In the genomic region with DNA sequence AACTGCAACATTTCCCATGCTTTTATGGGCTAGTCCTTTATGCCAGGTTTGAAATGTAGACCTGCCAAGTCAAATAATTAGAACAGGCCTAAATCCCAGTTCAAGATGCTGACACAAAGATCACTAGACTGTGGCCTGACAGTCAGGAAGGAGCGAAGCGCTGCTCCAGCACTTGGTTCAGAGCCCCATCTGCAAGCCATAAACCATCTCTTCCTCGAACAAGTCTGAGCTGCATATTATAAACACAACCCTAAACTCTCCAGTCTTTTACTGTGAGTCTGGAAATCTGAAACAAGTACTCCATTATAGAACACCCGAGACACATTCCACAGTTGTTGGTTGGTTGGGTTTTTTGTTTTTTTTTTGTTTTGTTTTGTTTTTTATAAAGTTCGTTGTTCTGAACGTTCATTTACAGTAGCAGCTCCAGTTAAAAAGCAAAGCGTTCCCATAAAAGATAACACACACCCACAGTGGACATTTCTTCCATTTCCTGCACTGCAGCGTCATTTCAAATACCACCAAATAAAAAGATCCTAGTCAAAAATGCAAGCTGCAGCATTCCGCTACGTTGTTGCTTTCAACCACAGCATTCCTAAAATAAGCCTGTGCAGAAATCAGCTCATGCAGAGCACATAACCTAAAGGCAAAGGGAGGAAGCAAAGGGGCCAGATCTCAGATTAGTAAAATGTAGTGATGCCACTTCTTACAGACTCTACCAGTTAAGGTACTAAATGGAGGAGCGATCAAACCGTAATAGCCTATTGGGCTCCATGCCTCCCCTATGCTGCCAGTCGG, we compare ENCODE assay signal across 14 mouse cellular contexts.
DNase-seq lines count a peak whose midpoint lies in the region; ATAC-seq and TF ChIP-seq lines count a peak whose summit lies in the region.
"Had no signal": no experiment of that assay in that cellular context is flagged by ENCODE, and none has a peak within 500 bp of the region (broad histone marks: within the 10 kb centered on the region; RNA-seq: fewer than 3 reads in every experiment).

No protein-coding gene starts in this region.

- no peak overlapping the region for H3K9ac ChIP-seq in embryonic facial prominence, embryonic 12.5 days
- no peak overlapping the region for H3K9ac ChIP-seq in lung, embryonic 14.5 days
- no peak overlapping the region for H3K9ac ChIP-seq in intestine, embryonic 15.5 days
- H3K9ac ChIP-seq: hindbrain, embryonic 14.5 days; liver, postnatal 0 days had no signal

- H3K27ac ChIP-seq in embryonic facial prominence, embryonic 12.5 days, result peak overlapping the region; percentile 55; the same call in 1 of the 2 replicates
- H3K27ac ChIP-seq in embryonic facial prominence, embryonic 10.5 days (replicated peaks), result no peak overlapping the region
- H3K27ac ChIP-seq in lung, embryonic 14.5 days (ENCODE audit: low read depth), result peak overlapping the region; percentile 61
- H3K27ac ChIP-seq in intestine, embryonic 15.5 days, result peak overlapping the region; percentile 64
- H3K27ac ChIP-seq: hindbrain, embryonic 14.5 days had no signal

- H3K4me3 ChIP-seq in embryonic facial prominence, embryonic 12.5 days, result no peak overlapping the region
- no peak overlapping the region for H3K4me3 ChIP-seq in embryonic facial prominence, embryonic 10.5 days
- no peak overlapping the region for H3K4me3 ChIP-seq in lung, embryonic 14.5 days (ENCODE audit: low read depth, low read length)
- no peak overlapping the region for H3K4me3 ChIP-seq in intestine, embryonic 15.5 days (replicated peaks)

- H3K4me2 ChIP-seq in embryonic facial prominence, embryonic 12.5 days (replicated peaks), result no peak overlapping the region
- no peak overlapping the region for H3K4me2 ChIP-seq in lung, embryonic 14.5 days
- H3K4me2 ChIP-seq in intestine, embryonic 15.5 days (replicated peaks), result no peak overlapping the region
- H3K4me2 ChIP-seq: hindbrain, embryonic 14.5 days had no signal

- no peak for ATAC-seq in embryonic facial prominence, embryonic 12.5 days (ENCODE audit: insufficient number of reproducible peaks, insufficient read depth, low FRiP score, low TSS enrichment)
- ATAC-seq in lung, embryonic 14.5 days (ENCODE audit: insufficient read depth), result peak; percentile 48; the same call in 1 of the 2 replicates
- ATAC-seq in intestine, embryonic 15.5 days, result no peak
- ATAC-seq: forebrain, embryonic 16.5 days; liver, postnatal 0 days had no signal

- no peaks in the 10 kb centered on the region for H3K27me3 ChIP-seq in embryonic facial prominence, embryonic 12.5 days
- no peaks in the 10 kb centered on the region for H3K27me3 ChIP-seq in embryonic facial prominence, embryonic 10.5 days (replicated peaks; ENCODE audit: low read depth, poor library complexity, severe bottlenecking)
- no peaks in the 10 kb centered on the region for H3K27me3 ChIP-seq in lung, embryonic 14.5 days (ENCODE audit: insufficient read depth, low read length)
- H3K27me3 ChIP-seq in intestine, embryonic 15.5 days (replicated peaks), result no peaks in the 10 kb centered on the region

- WGBS in embryonic facial prominence, embryonic 12.5 days, result 73% methylated on average over 13 of the region's 13 CpGs
- 86% methylated on average over 13 of the region's 13 CpGs for WGBS in embryonic facial prominence, embryonic 10.5 days
- 48% methylated on average over 13 of the region's 13 CpGs for WGBS in lung, embryonic 14.5 days
- WGBS in intestine, embryonic 15.5 days, result 55% methylated on average over 13 of the region's 13 CpGs

- 0 out of 2 replicates have a peak, but pooled peaks cover 3% of the 10 kb centered on the region for H3K4me1 ChIP-seq in embryonic facial prominence, embryonic 12.5 days
- no peaks in the 10 kb centered on the region for H3K4me1 ChIP-seq in embryonic facial prominence, embryonic 10.5 days
- peaks cover 21% of the 10 kb centered on the region for H3K4me1 ChIP-seq in lung, embryonic 14.5 days (ENCODE audit: insufficient read depth)
- peaks cover 11% of the 10 kb centered on the region for H3K4me1 ChIP-seq in intestine, embryonic 15.5 days (replicated peaks)

- H3K9me3 ChIP-seq in embryonic facial prominence, embryonic 12.5 days, result no peaks in the 10 kb centered on the region
- no peaks in the 10 kb centered on the region for H3K9me3 ChIP-seq in embryonic facial prominence, embryonic 10.5 days
- H3K9me3 ChIP-seq in lung, embryonic 14.5 days (ENCODE audit: low read depth, low read length), result no peaks in the 10 kb centered on the region
- no peaks in the 10 kb centered on the region for H3K9me3 ChIP-seq in intestine, embryonic 15.5 days

- H3K36me3 ChIP-seq in embryonic facial prominence, embryonic 12.5 days, result 0 out of 2 replicates have a peak, but pooled peaks cover 4% of the 10 kb centered on the region
- H3K36me3 ChIP-seq in embryonic facial prominence, embryonic 10.5 days (replicated peaks), result peaks cover 63% of the 10 kb centered on the region
- H3K36me3 ChIP-seq in lung, embryonic 14.5 days (ENCODE audit: insufficient read depth), result peaks cover 11% of the 10 kb centered on the region; the same call in 1 of the 2 replicates
- no peaks in the 10 kb centered on the region for H3K36me3 ChIP-seq in intestine, embryonic 15.5 days

- TF ChIP-seq CTCF in lung, embryonic 14.5 days (IDR thresholded peaks at IDR 0.05; ENCODE audit: low read depth), result no peak

- DNase-seq in embryonic facial prominence, embryonic 10.5 days (ENCODE audit: low spot score), result no peak
- peak; percentile 55 for DNase-seq in lung, embryonic 14.5 days
- DNase-seq in lung, postnatal 25 days (ENCODE audit: low spot score), result no peak
- DNase-seq in mesoderm, embryonic 11.5 days (ENCODE audit: low read depth, low spot score), result peak; percentile 35
- no peak for DNase-seq in cerebellum, postnatal 4 days (ENCODE audit: low spot score in 2 of 2)
- DNase-seq in thymus, postnatal 14 days, result no peak
- DNase-seq: embryo, embryonic 11 days; layer of hippocampus, postnatal 36 days; liver, postnatal 0 days; right cerebral cortex, postnatal 14 days had no signal

Comparison
In these comparisons a context has a peak if more than half of its experiments do, and no peak if none do; other contexts are left out.
1. DNase-seq: peak in lung, embryonic 14.5 days (single experiment) and mesoderm, embryonic 11.5 days (single experiment); none in embryonic facial prominence, embryonic 10.5 days (single experiment), lung, postnatal 25 days (single experiment), cerebellum, postnatal 4 days (0 of 2) and thymus, postnatal 14 days (single experiment).